Mouse (Mus musculus) granulocyte monocyte progenitor cell, adult 5-6 weeks (primary cell): Measurements from ENCODE around the gene Itgam. TPM values are rescaled to one million over a fixed set of nuclear protein-coding genes. Genes with fewer than 3 reads are reported as not detected.
"Not testable (repeated sequence)": the region's sequence is repeated elsewhere in the genome, so short reads cannot be mapped to it uniquely, and the experiment has no call there.

Source experiments
- ATAC-seq: replicated peaks from 2 replicates; pipeline ENCODE4 v1.8.0; 2016; ENCODE audit warnings: mild to moderate bottlenecking, moderate TSS enrichment, inconsistent platforms; ENCODE audit not compliant: poor library complexity, severe bottlenecking
- total RNA-seq, 2 experiments: library from RNA; stranded (forward) in 1 of 2; stranded (reverse) in 1 of 2; fragments of 200-712, 200-1000 nt in 1 of 2; fragments of >200 nt in 1 of 2; fragmentation: Nextera tagmentation in 1 of 2; gene quantifications; 2 replicates each; pipeline ENCODE4 v1.2.3; 2014 to 2017

Itgam gene
- 12.5 and 17.5 TPM in 2 replicates for total RNA-seq (2014; fragmentation: Nextera tagmentation)
- 21.6 and 23.7 TPM in 2 replicates for total RNA-seq (2017)

- peak; percentile 44 for ATAC-seq
Measured at GRCm38 (mm10) chr7:128062456-128062855, at the start of gene Itgam, which contains the start of gene Gm49368. TSS of gene Itgam (plus strand) at chr7:128062640. TSS of gene Gm49368 (plus strand) at chr7:128062683.

GRCm38 (mm10) chr7:128013116-128013515 lies 49.3 kb upstream of the Itgam start:
- no peak for ATAC-seq

DNA sequence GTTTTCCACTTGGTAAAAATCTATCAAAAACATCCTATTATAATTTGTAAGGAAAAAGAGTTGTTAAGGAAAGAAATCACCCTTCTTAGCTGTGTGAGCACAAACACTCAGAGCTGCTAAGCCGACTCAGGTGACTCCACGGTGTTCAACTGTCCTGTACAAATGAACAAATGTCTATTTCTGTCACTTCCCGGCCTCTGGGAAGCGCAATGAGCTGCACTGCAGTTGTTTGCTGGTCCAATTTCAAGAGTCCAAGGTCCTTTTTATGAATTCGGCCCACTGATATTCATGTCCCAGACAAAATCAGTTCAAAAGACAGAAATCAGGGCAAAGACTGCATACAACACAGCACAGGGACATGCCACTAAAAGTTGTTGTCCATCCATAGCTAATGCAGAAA lies 46.3 kb upstream of the Itgam start:
- ATAC-seq: not testable (repeated sequence)

- no peak for ATAC-seq
Measured at GRCm38 (mm10) chr7:128016650-128017049, 45.8 kb upstream of the Itgam start.

DNA sequence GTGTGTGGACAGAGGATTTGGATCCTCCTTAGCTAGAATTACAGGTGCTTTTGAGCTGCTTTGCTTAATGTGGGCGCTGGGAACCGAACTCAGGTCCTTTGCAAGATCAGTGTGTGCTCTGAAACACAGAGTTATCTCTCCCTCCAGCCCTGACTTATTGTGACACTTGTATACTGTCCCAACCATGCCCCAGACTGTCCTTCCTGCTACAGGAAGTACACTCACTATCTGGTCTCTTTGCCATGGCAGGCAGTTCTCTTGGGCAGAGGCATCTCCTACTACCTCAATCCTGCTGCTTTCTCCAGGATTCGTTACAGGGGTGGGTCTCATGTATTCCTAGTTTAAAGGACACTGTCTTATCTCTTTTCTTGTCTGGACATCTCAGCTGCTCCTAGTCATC lies 44.2 kb upstream of the Itgam start:
- ATAC-seq: peak; percentile 73

GRCm38 (mm10) chr7:128019187-128019586 lies 43.3 kb upstream of the Itgam start:
- ATAC-seq: peak; percentile 90

- no peak for ATAC-seq
Measured at GRCm38 (mm10) chr7:128022974-128023373, 39.5 kb upstream of the Itgam start.

DNA sequence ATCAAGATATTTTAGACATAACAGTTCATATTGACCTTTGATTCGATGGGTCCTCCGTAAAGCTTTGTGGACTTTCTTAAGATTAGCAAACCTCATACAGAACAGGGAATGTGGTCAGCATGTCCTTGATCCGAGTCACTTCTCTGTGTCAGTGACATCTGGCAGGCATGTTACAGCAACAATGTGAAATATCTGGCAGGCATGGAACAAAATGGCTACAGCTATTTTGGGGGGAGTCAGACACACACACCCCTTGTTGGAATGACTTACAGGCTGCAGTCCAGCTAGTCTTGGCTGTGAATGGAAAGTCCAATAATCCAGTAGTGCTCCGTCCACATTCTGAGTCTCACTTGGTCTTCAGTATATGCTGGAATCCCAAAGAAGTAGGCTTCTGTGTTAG lies 38.9 kb upstream of the Itgam start:
- no peak for ATAC-seq

GRCm38 (mm10) chr7:128024364-128024763 lies 38.1 kb upstream of the Itgam start:
- no peak for ATAC-seq

GRCm38 (mm10) chr7:128024932-128025331 lies 37.5 kb upstream of the Itgam start:
- peak; percentile 35; the same call in 1 of the 2 replicates for ATAC-seq

GRCm38 (mm10) chr7:128025381-128025780 lies 37.1 kb upstream of the Itgam start:
- ATAC-seq: peak; percentile 82

DNA sequence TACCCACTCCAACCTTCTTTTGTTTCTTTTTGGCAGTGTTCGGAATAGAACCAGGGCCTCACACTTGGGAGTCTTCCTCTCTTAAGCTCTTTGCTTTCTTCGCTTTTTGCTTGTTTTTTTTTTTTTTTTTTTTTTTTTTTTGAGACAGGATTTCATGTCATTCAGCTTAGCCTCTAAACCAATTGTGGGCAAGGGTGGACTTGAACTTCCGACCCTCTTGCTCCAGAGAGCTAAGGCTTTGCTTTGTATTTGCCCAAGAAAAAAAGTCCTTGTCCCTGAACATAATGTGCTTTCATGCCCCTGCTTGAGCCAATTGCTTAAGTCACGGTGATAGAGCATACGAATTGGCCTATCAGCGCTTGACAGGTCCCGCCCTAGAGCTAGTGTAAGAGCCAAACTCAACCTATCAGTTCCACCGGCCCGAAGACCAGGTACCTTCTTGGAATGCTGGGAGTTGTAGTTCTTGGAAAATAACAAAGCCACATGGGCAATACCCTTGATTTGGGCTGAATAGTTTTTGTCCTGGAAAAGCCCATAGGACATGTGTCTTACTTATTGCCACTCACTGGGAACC lies 30.9 kb upstream of the Itgam start:
- ATAC-seq: no peak

- ATAC-seq: no peak
Measured at GRCm38 (mm10) chr7:128032290-128032988, 30.0 kb upstream of the Itgam start.

- no peak for ATAC-seq
Measured at GRCm38 (mm10) chr7:128032989-128033293, 29.5 kb upstream of the Itgam start.

GRCm38 (mm10) chr7:128033616-128034015 lies 28.8 kb upstream of the Itgam start:
- ATAC-seq: no peak

DNA sequence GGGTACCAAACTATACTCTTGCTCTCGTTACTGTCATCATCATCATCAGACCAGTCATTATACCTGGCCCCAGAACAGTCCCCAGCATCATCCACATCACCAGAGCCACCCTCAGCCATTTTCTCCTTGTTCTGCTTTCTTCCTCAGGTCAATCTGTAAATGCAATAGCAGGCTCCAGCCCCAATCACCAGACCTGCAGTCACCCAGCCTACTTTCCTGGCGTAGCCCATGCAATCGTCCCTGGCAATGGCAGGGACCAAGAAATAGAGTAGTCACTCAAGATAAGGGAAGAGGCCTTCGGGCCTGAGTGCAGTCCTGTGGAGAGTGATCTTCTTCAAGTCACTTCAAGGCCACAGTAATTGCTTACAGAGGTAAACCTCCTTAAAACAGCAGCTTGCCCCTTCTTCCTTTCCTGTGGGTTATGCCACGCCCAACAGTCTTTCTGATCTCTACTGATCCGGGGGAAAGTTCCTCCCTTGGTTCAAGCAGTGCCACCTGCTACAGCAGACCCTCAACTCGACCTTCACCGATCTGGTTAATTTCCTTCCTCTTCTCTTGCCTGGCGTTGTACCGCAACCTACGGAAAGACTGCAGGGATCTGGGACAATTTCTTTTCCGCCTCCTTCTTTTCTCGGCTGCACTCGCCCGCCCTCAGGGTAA lies 20.1 kb upstream of the Itgam start:
- ATAC-seq: peak; percentile 92

DNA sequence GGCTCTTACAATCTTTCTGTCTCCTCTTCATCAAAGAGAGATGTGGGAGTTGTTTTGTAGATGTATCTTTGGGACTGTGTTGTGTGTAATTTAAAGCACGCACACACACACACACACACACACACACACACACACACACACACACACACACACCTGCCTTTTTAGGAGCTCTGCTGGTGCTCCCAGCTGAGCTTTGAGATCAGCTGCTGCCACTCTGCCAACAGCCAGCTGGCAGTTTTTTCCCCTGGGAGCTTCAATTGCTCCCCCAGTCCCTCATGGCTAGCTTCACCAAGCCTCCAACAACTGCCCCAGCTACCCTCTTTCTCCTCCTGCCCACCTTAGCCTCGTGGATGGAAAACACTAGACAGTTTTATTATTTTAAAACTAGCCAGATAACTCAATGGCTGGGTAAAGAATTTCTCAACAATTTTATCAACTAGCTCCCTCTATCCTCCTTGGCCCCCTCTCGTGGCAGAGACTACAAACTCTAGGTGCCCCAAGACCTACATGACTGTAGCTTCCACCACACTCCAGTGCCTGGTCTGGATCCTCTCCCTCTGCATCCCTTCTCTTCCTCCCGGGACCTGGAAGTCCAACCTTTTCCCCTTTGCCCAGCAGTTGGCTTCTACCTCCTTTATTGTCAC lies 18.2 kb upstream of the Itgam start:
- no peak for ATAC-seq

GRCm38 (mm10) chr7:128045640-128046039 lies 16.8 kb upstream of the Itgam start:
- no peak for ATAC-seq

DNA sequence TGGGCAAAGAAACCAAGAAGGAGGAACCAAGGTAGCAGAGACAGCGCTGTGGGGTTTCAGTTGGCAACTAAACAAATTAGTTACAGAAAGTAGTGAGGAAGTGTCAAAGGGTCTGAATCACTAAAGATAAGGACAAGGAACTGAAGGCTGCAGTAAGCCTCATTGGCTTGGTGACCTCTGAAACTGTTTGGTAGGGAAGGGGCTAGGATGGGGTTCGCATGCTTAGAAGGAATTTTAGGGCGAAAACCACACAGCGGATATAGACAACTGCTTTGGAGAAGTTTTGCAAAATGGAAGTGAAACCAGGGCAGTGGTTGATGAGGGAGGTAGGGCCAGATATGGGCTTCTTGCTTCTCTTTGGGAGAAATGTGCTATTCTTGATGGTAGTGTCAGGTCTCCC lies 13.6 kb upstream of the Itgam start:
- peak; percentile 74 for ATAC-seq

- no peak for ATAC-seq
Measured at GRCm38 (mm10) chr7:128049254-128049653, 13.2 kb upstream of the Itgam start.

- ATAC-seq: peak; percentile 89
Measured at GRCm38 (mm10) chr7:128050739-128051138, 11.7 kb upstream of the Itgam start.
